Mouse (Mus musculus) CH12.LX (cell line): ENCODE measurements around the gene Grk5.
A peak's percentile ranks its signal among the peaks of the same experiment; 100 is the strongest.

Experiments used
- CTCF ChIP-seq, 2 experiments: IDR thresholded peaks in 1 of 2; conservative IDR thresholded peaks in 1 of 2; 2 replicates each; pipeline ENCODE4 v1.5.1; 2011 to 2012; ENCODE audit warnings: low read depth in 2 of 2, low read length in 2 of 2, improper control_type of control experiment in 1 of 2, inconsistent platforms in 1 of 2, mild to moderate bottlenecking in 1 of 2, moderate library complexity in 1 of 2
- GABPA ChIP-seq: IDR thresholded peaks from 2 replicates; pipeline ENCODE4 v1.6.1; 2012; ENCODE audit warnings: low read depth, low read length, improper control_type of control experiment, inconsistent platforms; ENCODE audit not compliant: insufficient replicate concordance
- HCFC1 ChIP-seq: IDR thresholded peaks from 2 replicates; pipeline ENCODE4 v1.6.1; 2012; ENCODE audit warnings: low read depth, mild to moderate bottlenecking, inconsistent platforms, low read length, improper control_type of control experiment
- KAT2A ChIP-seq: IDR thresholded peaks from 2 replicates; pipeline ENCODE4 v1.6.1; 2012; ENCODE audit warnings: low read length, improper control_type of control experiment, inconsistent platforms; ENCODE audit not compliant: insufficient replicate concordance
- MAFK ChIP-seq: IDR thresholded peaks from 2 replicates; pipeline ENCODE4 v1.6.1; 2011; ENCODE audit warnings: low read length, improper control_type of control experiment; ENCODE audit not compliant: insufficient replicate concordance
- MAX ChIP-seq: IDR thresholded peaks from 2 replicates; pipeline ENCODE4 v1.6.1; 2011; ENCODE audit warnings: low read length, improper control_type of control experiment
- NELFE ChIP-seq: IDR thresholded peaks from 2 replicates; pipeline ENCODE4 v1.6.1; 2011; ENCODE audit warnings: low read depth, low read length, improper control_type of control experiment
- RAD21 ChIP-seq: IDR thresholded peaks from 2 replicates; pipeline ENCODE4 v1.6.1; 2011; ENCODE audit warnings: low read depth, mild to moderate bottlenecking, low read length, improper control_type of control experiment, moderate library complexity
- RCOR1 ChIP-seq: conservative IDR thresholded peaks from 2 replicates; pipeline ENCODE4 v1.6.1; 2012; ENCODE audit warnings: low read depth, mild to moderate bottlenecking, inconsistent platforms, low read length, improper control_type of control experiment
- SMC3 ChIP-seq: IDR thresholded peaks from 2 replicates; pipeline ENCODE4 v1.6.1; 2011; ENCODE audit warnings: low read depth, low read length, improper control_type of control experiment
- UBTF ChIP-seq: IDR thresholded peaks from 2 replicates; pipeline ENCODE4 v1.6.1; 2012; ENCODE audit warnings: low read depth, mild to moderate bottlenecking, inconsistent platforms, low read length, improper control_type of control experiment, moderate library complexity
- ZKSCAN1 ChIP-seq: IDR thresholded peaks from 2 replicates; pipeline ENCODE4 v1.6.1; 2012; ENCODE audit warnings: low read depth, inconsistent platforms, low read length, improper control_type of control experiment, borderline replicate concordance
- ZMIZ1 ChIP-seq: IDR thresholded peaks from 2 replicates; pipeline ENCODE4 v1.6.1; 2012; ENCODE audit warnings: low read depth, mild to moderate bottlenecking, inconsistent platforms, low read length, improper control_type of control experiment

- TF ChIP-seq CTCF (conservative IDR thresholded peaks at IDR 0.05 in 1 of 2, IDR thresholded peaks at IDR 0.05 in 1 of 2; ENCODE audit: low read depth in 2 of 2, low read length in 2 of 2) (peak in 1 of 2 experiments; percentile 95; a peak in 2 of 4 replicates), RCOR1 (no peak), UBTF (no peak), MAX (no peak), ZKSCAN1 (no peak), HCFC1 (no peak), NELFE (no peak; the same call in 1 of the 2 replicates), RAD21 (no peak), GABPA (no peak), ZMIZ1 (0 out of 2 replicates have a peak, but pooled peaks have one; percentile 1), SMC3 (no peak), MAFK (no peak), KAT2A (0 out of 2 replicates have a peak, but pooled peaks have one; percentile 32)
These were observed 342 bp upstream of the Grk5 start for GRCm38 (mm10) chr19:60889101-60889713.
